Mouse (Mus musculus) midbrain, embryonic 13.5 days (tissue): ENCODE data around the gene Zbtb20. TPM values are rescaled to one million over a fixed set of nuclear protein-coding genes. Genes with fewer than 3 reads are reported as not detected.

ENCODE experiments used
- ATAC-seq: fragments of 200-750 bp; cut with Nextera tagmentation; 2 replicates; pipeline ENCODE4 v1.8.0; 2017; ENCODE audit warnings: mild to moderate bottlenecking, moderate TSS enrichment, moderate library complexity
- H3K27ac ChIP-seq: fragments of 300-500 bp; sonication (generic); 2 replicates; pipeline ENCODE4 v1.5.1; 2015; ENCODE audit warnings: inconsistent platforms, mild to moderate bottlenecking, moderate library complexity
- H3K27me3 ChIP-seq: fragments of 300-500 bp; sonication (generic); 2 replicates; pipeline ENCODE4 v1.6.1; 2015; ENCODE audit warnings: mild to moderate bottlenecking, inconsistent platforms
- H3K36me3 ChIP-seq: fragments of 300-500 bp; sonication (generic); 2 replicates; pipeline ENCODE4 v1.6.1; 2015; ENCODE audit warnings: mild to moderate bottlenecking, inconsistent platforms
- H3K4me1 ChIP-seq: fragments of 300-500 bp; sonication (generic); replicated peaks from 2 replicates; pipeline ENCODE4 v1.6.1; 2015; ENCODE audit warnings: inconsistent platforms
- H3K4me2 ChIP-seq: fragments of 300-500 bp; sonication (generic); replicated peaks from 2 replicates; pipeline ENCODE4 v1.6.1; 2015; ENCODE audit warnings: moderate library complexity, mild to moderate bottlenecking, inconsistent platforms
- H3K4me3 ChIP-seq: fragments of 300-500 bp; sonication (generic); replicated peaks from 2 replicates; pipeline ENCODE4 v1.5.1; 2015; ENCODE audit warnings: mild to moderate bottlenecking, inconsistent platforms
- H3K9ac ChIP-seq: fragments of 300-500 bp; sonication (generic); replicated peaks from 2 replicates; pipeline ENCODE4 v1.6.1; 2015; ENCODE audit warnings: mild to moderate bottlenecking, inconsistent platforms
- H3K9me3 ChIP-seq: fragments of 300-500 bp; sonication (generic); 2 replicates; pipeline ENCODE4 v1.6.1; 2016; ENCODE audit warnings: mild to moderate bottlenecking, inconsistent platforms
- WGBS: fragments of 180-500 bp; shearing (Covaris S2); methylation state at CpG from one replicate; pipeline ENCODE4 v1.1.7; 2015; 5-methylcytosine and 5-hydroxymethylcytosine counted together
- polyA plus RNA-seq: library from polyadenylated mRNA; unstranded; fragments of >200 nt; fragmentation: Nextera tagmentation; extraction: Ambion mirVana; gene quantifications from 2 replicates; pipeline ENCODE4 v1.2.1, GENCODE M21; 2015

Zbtb20 gene
- polyA plus RNA-seq, 1 experiment from 2014 or later: 86.5 TPM

DNA sequence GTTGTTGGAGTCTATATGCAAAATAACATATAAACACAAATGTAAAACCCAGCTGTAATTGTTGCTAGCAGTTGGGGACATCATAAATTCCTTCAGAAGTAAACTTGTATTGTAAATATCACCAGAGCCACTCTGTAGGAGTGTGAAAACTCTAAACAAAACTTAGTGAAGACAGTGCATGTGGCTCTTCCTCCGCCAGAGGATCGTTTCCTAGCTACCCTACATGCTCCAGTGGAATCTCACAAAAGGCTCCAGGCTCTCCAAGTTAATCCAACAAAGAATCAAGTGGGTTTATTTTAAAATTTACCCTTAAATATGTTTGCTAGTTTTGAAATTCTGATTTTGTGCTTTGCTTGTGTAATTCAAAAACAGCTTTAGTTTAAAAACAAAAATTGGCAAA is 296.5 kb downstream of the Zbtb20 start:
- no peaks in the 10 kb centered on the region for H3K36me3 ChIP-seq
- H3K27ac ChIP-seq: no peak overlapping the region
- no peak for ATAC-seq
- no peak overlapping the region for H3K4me3 ChIP-seq
- 17% methylated on average over 2 of the region's 2 CpGs for WGBS
- H3K9me3 ChIP-seq: no peaks in the 10 kb centered on the region
- no peak overlapping the region for H3K9ac ChIP-seq
- no peak overlapping the region for H3K4me2 ChIP-seq
- H3K27me3 ChIP-seq: no peaks in the 10 kb centered on the region
- H3K4me1 ChIP-seq: 0 out of 2 replicates have a peak, but pooled peaks cover 2% of the 10 kb centered on the region

DNA sequence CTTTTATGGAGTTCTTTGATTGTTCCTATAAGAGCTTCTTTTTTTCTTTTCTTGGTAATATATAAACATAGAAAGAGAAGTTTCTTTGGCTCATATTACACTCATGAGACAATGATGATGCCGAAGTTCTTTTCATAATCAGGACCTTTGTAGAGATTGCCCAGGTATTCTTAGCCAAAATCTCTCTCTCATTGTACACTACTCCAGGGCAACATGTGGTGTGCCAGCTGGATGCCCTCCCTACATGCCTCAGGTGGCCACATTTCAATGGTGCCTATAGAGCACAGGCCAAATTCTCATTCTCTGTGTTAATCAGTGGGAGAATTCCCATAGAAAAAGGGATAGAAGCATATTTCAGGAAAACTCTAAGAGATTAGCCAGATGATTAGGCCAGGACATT is 297.2 kb downstream of the Zbtb20 start:
- H3K36me3 ChIP-seq: no peaks in the 10 kb centered on the region
- ATAC-seq: no peak
- no peaks in the 10 kb centered on the region for H3K9me3 ChIP-seq
- H3K4me3 ChIP-seq: no peak overlapping the region
- H3K4me1 ChIP-seq: 0 out of 2 replicates have a peak, but pooled peaks cover 2% of the 10 kb centered on the region
- no peak overlapping the region for H3K9ac ChIP-seq
- 26% methylated on average over 1 of the region's 1 CpGs for WGBS
- no peak overlapping the region for H3K4me2 ChIP-seq
- no peak overlapping the region for H3K27ac ChIP-seq
- H3K27me3 ChIP-seq: no peaks in the 10 kb centered on the region

DNA sequence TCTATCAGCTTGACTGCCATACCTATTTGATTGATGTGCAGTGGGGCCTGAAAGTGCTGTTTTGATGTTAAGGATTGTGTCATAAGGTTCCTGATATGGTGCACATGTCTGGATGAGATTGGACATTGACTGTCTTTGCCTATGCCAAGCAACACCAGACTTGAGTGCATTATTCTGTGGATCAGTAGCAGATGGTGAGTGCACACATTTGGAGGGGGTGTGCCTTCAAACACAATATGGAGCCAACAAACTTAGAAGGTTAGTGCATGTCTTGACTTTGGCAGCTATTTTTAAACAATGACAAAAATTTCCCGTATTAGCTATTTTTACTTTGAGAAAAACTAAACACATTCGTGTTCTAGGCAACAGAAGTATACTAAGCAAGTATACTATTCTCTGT is 299.1 kb downstream of the Zbtb20 start:
- Histone ChIP-seq H3K4me1 (0 out of 2 replicates have a peak, but pooled peaks cover 2% of the 10 kb centered on the region), H3K9ac (no peak overlapping the region), H3K27me3 (no peaks in the 10 kb centered on the region), H3K36me3 (no peaks in the 10 kb centered on the region), H3K4me3 (no peak overlapping the region), H3K27ac (no peak overlapping the region), H3K4me2 (no peak overlapping the region), H3K9me3 (no peaks in the 10 kb centered on the region)
- WGBS: 96% methylated on average over 2 of the region's 2 CpGs
- ATAC-seq: no peak

DNA sequence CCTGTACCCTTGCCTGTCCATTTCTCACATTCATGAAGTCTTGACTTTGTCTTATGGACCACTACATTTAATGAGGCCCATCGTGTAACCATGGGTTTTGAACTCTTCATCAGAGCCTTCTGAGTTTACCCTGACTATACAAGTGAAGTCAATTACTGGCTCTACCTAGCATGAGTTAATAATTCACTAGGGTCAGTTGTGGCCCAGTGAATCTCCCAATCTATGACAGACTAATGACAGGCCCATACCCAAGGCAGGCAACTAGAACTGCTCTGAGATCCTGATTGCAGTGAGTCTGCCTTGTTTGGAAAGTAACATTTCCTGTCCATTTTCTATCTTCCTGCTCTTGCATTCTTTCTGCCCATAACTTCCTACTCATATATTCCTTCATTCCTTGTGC is 305.4 kb downstream of the Zbtb20 start:
- H3K27me3 ChIP-seq: no peaks in the 10 kb centered on the region
- H3K9me3 ChIP-seq: no peaks in the 10 kb centered on the region
- no peaks in the 10 kb centered on the region for H3K4me1 ChIP-seq
- ATAC-seq: no peak
- H3K36me3 ChIP-seq: no peaks in the 10 kb centered on the region
- no peak overlapping the region for H3K4me3 ChIP-seq
- no peak overlapping the region for H3K9ac ChIP-seq
- H3K27ac ChIP-seq: no peak overlapping the region
- H3K4me2 ChIP-seq: no peak overlapping the region
- WGBS: 95% methylated on average over 1 of the region's 1 CpGs

DNA sequence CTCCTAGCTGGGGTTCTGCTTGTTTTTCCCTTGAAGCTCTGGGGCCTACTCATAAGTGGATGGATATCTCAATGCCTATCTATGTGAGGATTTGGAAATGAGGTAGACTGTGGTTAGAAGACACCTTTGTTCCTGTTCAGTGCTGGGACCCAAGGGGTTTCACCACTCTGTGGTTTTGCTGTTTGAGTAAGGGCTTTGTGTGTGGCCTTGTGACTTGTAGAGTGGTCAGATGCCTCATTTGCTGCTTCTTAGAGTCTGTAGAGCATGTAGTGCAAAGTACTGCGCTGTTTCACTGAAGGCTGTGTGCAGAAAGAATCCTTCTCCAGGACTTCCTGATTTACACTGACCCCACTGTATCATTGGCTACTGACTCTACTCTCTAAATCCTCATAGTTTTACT is 314.7 kb downstream of the Zbtb20 start:
- H3K4me1 ChIP-seq: peaks cover 9% of the 10 kb centered on the region; the same call in 1 of the 2 replicates
- no peak overlapping the region for H3K27ac ChIP-seq
- H3K4me2 ChIP-seq: no peak overlapping the region
- no peaks in the 10 kb centered on the region for H3K36me3 ChIP-seq
- 100% methylated on average over 1 of the region's 1 CpGs for WGBS
- no peaks in the 10 kb centered on the region for H3K27me3 ChIP-seq
- no peak overlapping the region for H3K9ac ChIP-seq
- no peak for ATAC-seq
- no peak overlapping the region for H3K4me3 ChIP-seq
- no peaks in the 10 kb centered on the region for H3K9me3 ChIP-seq

DNA sequence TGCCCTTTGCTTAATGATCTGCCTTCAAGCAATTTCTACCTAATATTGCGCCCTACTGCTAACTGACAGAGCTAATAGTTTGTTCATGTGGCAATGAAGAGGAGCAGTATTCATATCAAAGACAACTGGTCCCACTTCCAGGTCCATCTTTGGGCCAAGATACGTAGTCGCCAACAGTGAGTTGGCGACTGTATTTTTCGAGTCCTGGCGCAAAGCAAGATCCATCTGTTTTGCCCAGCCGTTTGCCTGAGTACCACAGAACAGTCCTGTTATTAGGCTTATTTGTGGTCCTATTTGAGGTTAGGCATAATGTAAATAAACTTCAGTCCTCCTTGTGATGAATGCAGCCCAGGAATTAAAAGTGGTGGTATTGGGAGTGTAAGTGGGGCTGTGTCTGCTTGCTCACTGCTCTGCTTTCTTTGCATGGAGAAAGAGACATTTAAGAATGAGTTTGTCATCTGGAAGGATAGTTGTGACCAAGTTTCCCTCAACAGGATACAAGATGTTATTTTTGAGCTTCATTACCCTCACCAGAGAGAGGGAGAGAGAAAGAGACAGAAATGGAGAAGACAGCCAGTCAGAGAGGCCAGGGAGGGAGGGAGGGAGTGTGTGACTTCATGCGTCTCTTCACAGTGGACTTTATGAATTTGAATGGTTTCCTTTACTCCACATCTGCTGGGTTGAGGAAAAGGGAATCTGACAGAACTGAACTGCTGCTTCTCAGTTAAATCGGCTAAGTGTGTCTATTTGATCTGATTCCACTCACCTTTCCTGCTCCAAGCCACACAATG is 315.6 kb downstream of the Zbtb20 start:
- Histone ChIP-seq H3K4me3 (no peak overlapping the region), H3K9me3 (no peaks in the 10 kb centered on the region), H3K27me3 (no peaks in the 10 kb centered on the region), H3K4me2 (no peak overlapping the region), H3K9ac (no peak overlapping the region), H3K36me3 (no peaks in the 10 kb centered on the region), H3K4me1 (peaks cover 9% of the 10 kb centered on the region; the same call in 1 of the 2 replicates), H3K27ac (no peak overlapping the region)
- 92% methylated on average over 9 of the region's 9 CpGs for WGBS
- ATAC-seq: no peak

DNA sequence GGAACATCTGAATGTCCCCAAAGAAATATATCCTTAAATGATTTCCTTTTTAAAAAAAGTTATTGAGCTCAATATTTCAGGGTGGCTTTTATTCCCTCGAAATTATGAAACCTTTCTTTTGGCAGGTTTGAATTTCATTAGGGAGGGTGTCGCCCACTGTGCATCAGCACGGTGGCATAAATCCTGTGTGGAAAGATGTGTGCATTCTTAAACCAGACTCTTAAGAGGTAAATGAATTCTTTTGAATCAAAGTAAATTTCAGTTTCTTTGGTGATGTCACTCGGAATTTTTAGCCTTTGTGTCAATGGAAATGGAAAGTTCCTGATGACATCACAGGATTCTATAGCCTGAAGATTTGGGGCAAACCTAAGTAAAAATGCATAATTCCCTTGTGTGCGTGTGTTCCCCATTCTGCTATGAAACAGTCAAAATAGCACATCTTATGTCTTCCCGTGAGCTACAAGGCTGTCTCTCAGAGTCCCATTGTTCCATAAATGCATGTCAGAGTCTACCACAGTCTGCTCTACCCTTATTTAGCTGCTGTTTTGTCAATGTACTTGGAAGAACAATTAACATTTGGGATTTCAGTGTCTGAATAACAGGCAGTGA is 318.1 kb downstream of the Zbtb20 start:
- no peak overlapping the region for H3K27ac ChIP-seq

DNA sequence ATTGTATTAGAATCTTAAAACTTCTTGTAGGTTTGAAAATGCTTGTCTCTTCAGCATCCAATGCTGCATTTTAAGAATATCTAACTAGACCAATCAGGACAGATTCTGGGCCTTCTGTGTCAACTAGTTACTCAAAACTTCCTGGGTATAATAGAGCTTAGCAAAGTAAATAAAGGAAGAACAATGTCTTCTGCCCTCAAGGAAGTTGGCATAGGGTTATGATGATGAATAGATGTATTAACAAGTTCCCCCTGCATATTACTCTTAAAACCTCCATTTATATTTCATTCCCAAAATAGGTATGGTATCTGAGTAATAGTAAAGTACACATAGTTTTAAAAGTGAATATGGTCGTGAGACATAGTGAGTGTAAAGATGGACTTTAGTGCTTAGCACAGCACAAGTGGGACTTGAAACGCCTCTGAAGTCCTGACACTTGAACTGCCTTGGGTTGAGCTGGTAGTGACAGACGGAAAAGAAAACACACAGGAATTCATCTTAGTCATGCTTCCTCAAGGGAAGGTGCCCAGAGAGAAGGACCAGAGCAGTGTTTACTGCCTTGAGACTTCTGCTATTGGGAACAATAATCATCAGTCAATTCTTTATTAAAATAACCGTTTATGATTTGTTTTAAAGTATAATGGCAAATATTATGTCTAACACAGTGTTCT is 341.8 kb downstream of the Zbtb20 start:
- H3K4me3 ChIP-seq: no peak overlapping the region
- no peaks in the 10 kb centered on the region for H3K27me3 ChIP-seq
- WGBS: 82% methylated on average over 4 of the region's 4 CpGs
- no peaks in the 10 kb centered on the region for H3K9me3 ChIP-seq
- H3K4me2 ChIP-seq: no peak overlapping the region
- no peaks in the 10 kb centered on the region for H3K36me3 ChIP-seq
- ATAC-seq: no peak
- H3K9ac ChIP-seq: no peak overlapping the region
- H3K27ac ChIP-seq: no peak overlapping the region
- H3K4me1 ChIP-seq: no peaks in the 10 kb centered on the region

More for the DNA sequence above, 318.1 kb downstream of the Zbtb20 start:
- Histone ChIP-seq H3K27me3 (no peaks in the 10 kb centered on the region), H3K4me1 (peaks cover 9% of the 10 kb centered on the region; the same call in 1 of the 2 replicates), H3K4me2 (no peak overlapping the region), H3K9me3 (no peaks in the 10 kb centered on the region), H3K4me3 (no peak overlapping the region), H3K36me3 (no peaks in the 10 kb centered on the region), H3K9ac (no peak overlapping the region)
- no peak for ATAC-seq
- WGBS: 50% methylated on average over 6 of the region's 6 CpGs

DNA sequence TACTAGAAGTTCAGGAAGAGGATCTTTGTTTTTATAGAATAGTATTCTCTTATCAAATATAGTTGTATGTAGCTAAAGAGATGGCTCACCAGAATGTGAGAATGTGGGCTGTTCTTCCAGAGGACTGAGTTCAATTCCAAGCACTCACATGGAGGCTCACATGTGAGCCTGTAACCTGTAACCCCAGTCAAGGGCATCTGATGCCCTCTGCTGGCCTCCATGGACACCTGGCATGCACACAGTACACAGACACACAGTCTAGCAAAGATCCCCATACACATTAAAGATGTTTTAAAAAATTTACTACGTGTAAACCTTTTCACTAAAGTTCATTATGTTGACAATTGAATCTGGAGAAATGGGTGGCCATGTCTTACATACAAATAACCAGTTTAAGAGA is 343.7 kb downstream of the Zbtb20 start:
- H3K4me3 ChIP-seq: no peak overlapping the region

DNA sequence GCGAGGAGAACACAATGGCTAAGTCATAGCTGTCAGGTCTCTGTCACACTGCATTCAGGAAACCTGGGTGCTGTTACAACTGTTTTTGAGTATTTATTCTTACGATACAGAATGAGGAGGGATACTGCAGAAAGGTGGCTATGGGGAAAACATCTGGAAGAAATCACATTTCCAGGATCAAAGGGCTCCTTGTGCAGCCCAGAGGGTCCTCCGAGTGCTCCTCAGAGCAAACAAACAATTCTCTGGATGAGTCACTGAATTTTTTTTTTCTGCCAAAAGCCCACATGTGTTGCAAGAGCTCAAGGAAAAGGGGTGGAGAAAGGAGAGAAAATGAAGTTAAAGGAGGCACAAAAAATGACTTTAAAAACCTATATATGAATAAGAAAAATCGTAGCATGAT is 345.6 kb downstream of the Zbtb20 start:
- no peak overlapping the region for H3K9ac ChIP-seq
- H3K36me3 ChIP-seq: no peaks in the 10 kb centered on the region
- H3K4me2 ChIP-seq: no peak overlapping the region
- H3K9me3 ChIP-seq: no peaks in the 10 kb centered on the region
- no peaks in the 10 kb centered on the region for H3K27me3 ChIP-seq
- WGBS: 69% methylated on average over 4 of the region's 4 CpGs
- no peak overlapping the region for H3K4me3 ChIP-seq
- no peaks in the 10 kb centered on the region for H3K4me1 ChIP-seq
- ATAC-seq: no peak
- H3K27ac ChIP-seq: no peak overlapping the region

More for the DNA sequence above, 343.7 kb downstream of the Zbtb20 start:
- Histone ChIP-seq H3K4me2 (no peak overlapping the region), H3K36me3 (no peaks in the 10 kb centered on the region), H3K9me3 (no peaks in the 10 kb centered on the region), H3K27ac (no peak overlapping the region), H3K27me3 (no peaks in the 10 kb centered on the region), H3K9ac (no peak overlapping the region), H3K4me1 (no peaks in the 10 kb centered on the region)
- ATAC-seq: no peak
- WGBS: 93% methylated on average over 1 of the region's 1 CpGs

DNA sequence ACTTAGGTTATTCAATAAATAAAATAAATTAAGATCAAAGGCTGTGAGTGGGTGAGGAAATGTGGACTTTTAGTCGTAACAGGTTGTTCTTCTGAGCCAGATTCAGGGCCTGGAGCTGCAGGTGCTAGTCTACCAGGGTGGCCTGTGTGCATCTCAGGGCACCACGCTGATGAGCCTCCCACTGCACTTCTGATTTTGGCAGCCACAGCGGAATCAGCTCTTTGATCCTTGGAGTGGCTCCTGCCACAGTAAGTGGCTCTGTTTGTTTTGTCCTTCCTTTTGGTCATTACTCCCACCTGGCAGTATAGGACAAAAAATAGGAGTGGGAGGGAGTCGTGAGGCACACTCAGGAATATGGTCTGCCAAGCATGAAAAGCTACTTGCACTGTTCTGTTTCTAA is 354.6 kb downstream of the Zbtb20 start:
- H3K4me3 ChIP-seq: no peak overlapping the region
- H3K9me3 ChIP-seq: no peaks in the 10 kb centered on the region
- no peaks in the 10 kb centered on the region for H3K27me3 ChIP-seq
- no peak overlapping the region for H3K27ac ChIP-seq
- WGBS: 55% methylated on average over 4 of the region's 4 CpGs
- no peaks in the 10 kb centered on the region for H3K36me3 ChIP-seq
- H3K4me1 ChIP-seq: peaks cover 4% of the 10 kb centered on the region; the same call in 1 of the 2 replicates
- ATAC-seq: no peak
- H3K4me2 ChIP-seq: no peak overlapping the region
- no peak overlapping the region for H3K9ac ChIP-seq

DNA sequence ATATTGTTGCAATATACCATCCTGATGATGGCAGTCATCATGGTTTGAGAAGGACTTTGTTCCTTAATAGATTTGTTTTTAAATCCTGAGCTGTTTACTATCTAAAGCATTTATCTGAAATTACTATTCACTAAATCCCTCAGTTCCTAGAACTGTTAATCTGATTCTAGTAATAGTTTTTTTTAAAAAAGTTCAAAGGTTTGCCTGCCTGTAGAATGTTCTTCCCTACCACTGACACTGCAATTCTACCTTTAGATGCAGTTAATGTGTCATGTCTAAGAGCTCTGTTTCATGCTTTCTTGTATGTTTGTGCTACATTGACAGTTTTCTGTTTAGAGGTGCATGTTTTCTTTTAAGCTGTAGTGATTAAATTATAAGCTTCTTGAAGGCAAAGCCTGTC is 358.6 kb downstream of the Zbtb20 start:
- no peak overlapping the region for H3K4me2 ChIP-seq
- H3K27ac ChIP-seq: no peak overlapping the region
- H3K4me1 ChIP-seq: peaks cover 10% of the 10 kb centered on the region; the same call in 1 of the 2 replicates
- no peaks in the 10 kb centered on the region for H3K9me3 ChIP-seq
- no peaks in the 10 kb centered on the region for H3K27me3 ChIP-seq
- ATAC-seq: no peak
- H3K9ac ChIP-seq: no peak overlapping the region
- H3K36me3 ChIP-seq: no peaks in the 10 kb centered on the region
- no peak overlapping the region for H3K4me3 ChIP-seq
